Mouse (Mus musculus) adrenal gland, postnatal 4 days (tissue): Measurements from ENCODE around the gene Zfp119b. TPM values are rescaled to one million over a fixed set of nuclear protein-coding genes. Genes with fewer than 3 reads are reported as not detected.
"Not testable (repeated sequence)": the region's sequence is repeated elsewhere in the genome, so short reads cannot be mapped to it uniquely, and the experiment has no call there.

Experiments used
- DNase-seq, 2 experiments: peaks; one replicate each; pipeline ENCODE4 v3.0.0; 2021 to 2022; ENCODE audit warnings: low spot score in 2 of 2, mixed read lengths in 2 of 2
- total RNA-seq, 2 experiments: library from RNA; stranded (reverse); gene quantifications; 2 replicates each; pipeline ENCODE4 v1.2.3; 2021

Gene Zfp119b
- total RNA-seq, 2 experiments from 2014 or later: 7.2 to 8.0 TPM

DNA sequence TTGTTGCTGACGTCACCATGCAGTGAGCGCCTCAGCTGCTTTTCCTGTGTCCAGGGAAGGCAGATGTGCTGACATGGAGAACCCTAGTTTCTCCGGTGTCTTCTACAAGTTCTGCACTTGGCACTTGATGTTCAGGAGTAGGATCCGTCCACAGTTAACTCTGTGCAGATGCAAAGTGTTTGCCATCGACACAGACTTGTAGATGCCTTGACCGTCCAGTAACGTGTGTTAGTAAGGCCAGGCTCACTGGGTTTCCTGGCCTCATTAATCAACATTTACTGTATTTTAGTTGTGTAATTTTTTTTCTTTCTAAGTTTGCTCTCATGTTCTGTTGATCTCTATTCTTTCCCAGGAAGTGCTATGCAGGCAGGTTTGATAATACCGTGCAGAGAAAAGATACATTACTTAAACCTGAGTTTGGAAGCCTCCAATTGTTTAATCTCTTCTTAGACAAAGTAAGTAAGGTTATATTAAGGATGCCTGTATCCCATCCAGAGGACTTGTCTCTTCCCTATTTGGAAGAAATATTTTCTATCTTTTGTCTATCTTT is 56.8 kb downstream of the Zfp119b start:
- DNase-seq: not testable (repeated sequence)

Other genes with a start within 250 kb of the Zfp119b start
- 10 to 100 TPM; 12.7 to 14.0 TPM for gene Pot1b, start 236.9 kb downstream of the Zfp119b start, total RNA-seq
- 1 to 10 TPM; 1.4 TPM for gene Adgre4, start 199.5 kb downstream of the Zfp119b start, total RNA-seq
- 10 to 100 TPM; 11.7 to 13.1 TPM for gene Zfp119a, start 70.6 kb downstream of the Zfp119b start, total RNA-seq
- gene Zfp959, start 57.4 kb downstream of the Zfp119b start, total RNA-seq: 10 to 100 TPM; 10.1 to 11.3 TPM
- gene Ebi3, start 3.1 kb upstream of the Zfp119b start, total RNA-seq: 1 to 10 TPM; 2.1 to 3.0 TPM
- gene Yju2, start 9.6 kb upstream of the Zfp119b start, total RNA-seq: 10 to 100 TPM; 22.7 to 26.9 TPM
- gene Shd, start 21.0 kb upstream of the Zfp119b start, total RNA-seq: 10 to 100 TPM in 1 of 2 experiments, 1 to 10 TPM in 1; 7.3 to 16.9 TPM
- 1 to 10 TPM; 4.1 to 9.2 TPM for gene Fsd1, start 37.0 kb upstream of the Zfp119b start, total RNA-seq
- gene Stap2, start 56.1 kb upstream of the Zfp119b start, total RNA-seq: 1 to 10 TPM; 9.3 to 9.4 TPM
- 10 to 100 TPM; 91.6 to 91.9 TPM for gene Mpnd, start 56.2 kb upstream of the Zfp119b start, total RNA-seq
- gene Sh3gl1, start 87.1 kb upstream of the Zfp119b start, total RNA-seq: 10 to 100 TPM; 66.3 to 67.4 TPM
- 10 to 100 TPM; 15.6 to 16.2 TPM for gene Chaf1a, start 90.9 kb upstream of the Zfp119b start, total RNA-seq
- 10 to 100 TPM; 74.6 to 76.8 TPM for gene Ubxn6, start 125.5 kb upstream of the Zfp119b start, total RNA-seq
- gene Hdgfl2, start 130.1 kb upstream of the Zfp119b start, total RNA-seq: 10 to 100 TPM; 73.1 to 85.1 TPM
- 10 to 100 TPM; 29.9 to 37.0 TPM for gene Plin4, start 160.3 kb upstream of the Zfp119b start, total RNA-seq
- 10 to 100 TPM; 23.1 to 30.6 TPM for gene Plin5, start 168.1 kb upstream of the Zfp119b start, total RNA-seq
- 10 to 100 TPM in 1 of 2 experiments, 1 to 10 TPM in 1; 5.5 to 10.1 TPM for gene Lrg1, start 172.5 kb upstream of the Zfp119b start, total RNA-seq
- 10 to 100 TPM in 1 of 2 experiments, 1 to 10 TPM in 1; 9.6 to 12.2 TPM for gene Sema6b, start 190.8 kb upstream of the Zfp119b start, total RNA-seq
- 1 to 10 TPM; 8.0 to 9.2 TPM for gene Tnfaip8l1, start 213.0 kb upstream of the Zfp119b start, total RNA-seq
- 10 to 100 TPM; 65.9 to 66.3 TPM for gene Mydgf, start 234.4 kb upstream of the Zfp119b start, total RNA-seq